Mouse (Mus musculus): Measurements from ENCODE around the gene Ndufa13.

The Ndufa13 gene

DNA sequence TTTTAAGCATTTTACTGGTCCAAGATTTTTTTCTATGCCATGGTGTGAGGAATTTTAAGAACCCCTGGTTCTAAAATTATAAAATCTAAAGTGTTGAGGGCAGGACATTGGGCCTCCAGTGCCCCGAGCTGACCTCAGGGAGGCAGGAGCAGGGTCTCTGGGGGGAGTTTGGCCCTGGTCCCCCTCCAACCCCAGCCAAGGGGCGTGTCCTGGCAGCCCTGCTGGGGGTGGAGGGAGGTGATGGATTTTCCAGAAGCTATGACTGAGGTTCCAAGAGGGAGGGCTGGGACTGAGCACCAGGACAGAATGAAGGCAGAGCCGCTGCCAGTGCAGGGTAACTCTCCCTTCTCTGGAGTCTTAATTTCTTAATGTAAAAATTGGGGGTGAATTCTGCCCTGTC lies 24.4 kb downstream of the Ndufa13 start:
- DNase-seq: no peak

- DNase-seq: no peak
Measured at GRCm38 (mm10) chr8:69877396-69877795, 25.0 kb downstream of the Ndufa13 start.

DNA sequence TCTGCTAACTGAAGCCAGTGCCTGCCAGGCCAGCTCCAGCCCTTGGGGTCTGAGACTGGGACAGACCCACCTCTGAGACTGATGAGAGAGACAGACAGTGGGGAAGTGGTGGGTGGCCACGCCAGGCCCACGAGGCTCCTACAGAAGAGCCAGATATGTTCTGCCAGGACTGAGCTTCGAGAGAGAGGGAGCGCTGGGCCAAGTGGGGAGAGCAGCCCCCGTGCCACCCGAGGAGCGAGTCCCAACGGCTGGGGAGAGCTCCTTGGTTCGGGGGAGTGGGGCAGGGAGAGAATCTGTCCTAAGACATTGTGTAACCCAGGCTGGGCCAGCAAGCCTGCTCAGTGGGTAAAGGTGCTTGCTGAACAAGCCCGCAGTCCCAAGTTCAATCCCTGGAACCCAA lies 25.4 kb downstream of the Ndufa13 start:
- DNase-seq: no peak

GRCm38 (mm10) chr8:69876097-69876496 lies 26.3 kb downstream of the Ndufa13 start:
- DNase-seq: no peak

- DNase-seq: no peak
Measured at GRCm38 (mm10) chr8:69874654-69875053, 27.7 kb downstream of the Ndufa13 start.

- peak; percentile 56 for DNase-seq
Measured at GRCm38 (mm10) chr8:69874155-69874554, 28.2 kb downstream of the Ndufa13 start.

DNA sequence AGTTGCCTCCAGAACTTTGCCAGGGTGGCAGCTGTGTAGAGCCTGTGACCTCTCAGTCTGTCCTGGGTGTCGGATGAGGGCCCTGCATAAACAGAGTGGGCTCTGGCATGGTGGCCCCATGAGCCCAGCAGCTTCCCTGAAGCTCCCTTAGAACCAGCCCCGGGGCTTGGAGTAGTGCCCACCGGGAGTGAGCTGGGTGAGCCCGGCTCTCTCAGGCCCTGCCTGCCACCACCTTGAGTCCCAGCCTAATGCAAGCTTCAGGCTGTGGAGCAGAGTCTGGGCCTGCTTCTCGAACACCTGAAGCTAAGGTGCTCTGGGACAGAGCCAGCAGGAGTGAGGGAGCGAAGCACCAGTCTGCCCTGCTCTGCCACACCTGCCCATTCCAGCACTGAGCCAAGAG lies 31.5 kb downstream of the Ndufa13 start:
- no peak for DNase-seq

DNA sequence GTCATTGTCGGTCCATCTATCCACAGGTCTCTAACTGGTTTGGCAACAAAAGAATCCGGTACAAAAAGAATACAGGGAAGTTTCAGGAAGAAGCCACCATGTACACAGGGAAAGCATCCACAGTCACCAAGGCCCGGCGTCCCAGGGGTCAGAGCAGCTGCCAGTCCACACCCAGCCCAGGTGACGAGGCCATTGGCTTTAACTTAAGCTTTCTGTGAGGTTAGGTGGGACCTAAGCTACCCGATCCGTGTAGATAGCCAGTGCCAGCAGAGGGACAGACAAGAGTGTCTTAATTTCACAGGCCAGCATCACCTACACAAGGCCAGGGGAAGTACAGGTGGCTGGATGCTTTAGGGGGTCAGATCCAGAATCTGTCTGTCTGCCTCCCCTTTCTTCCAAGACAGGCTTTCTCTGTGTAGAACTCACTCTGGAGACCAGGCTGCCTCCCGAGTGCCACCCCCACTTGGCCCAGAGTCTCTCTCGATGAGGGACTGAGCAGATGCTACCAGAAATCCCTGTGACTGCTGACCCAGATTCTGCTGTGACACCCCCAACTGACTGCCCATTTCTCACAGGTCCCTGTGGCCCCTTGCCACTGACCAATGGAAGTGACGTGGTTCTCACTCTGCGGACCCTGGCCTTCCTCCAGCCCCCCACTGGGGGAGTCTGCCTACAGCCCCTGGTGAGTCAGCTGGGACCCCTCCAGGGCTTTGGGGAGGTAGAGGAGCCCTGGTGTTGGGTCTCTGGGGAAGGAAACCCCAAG lies 32.2 kb downstream of the Ndufa13 start:
- peak; percentile 48 for DNase-seq

- DNase-seq: no peak
Measured at GRCm38 (mm10) chr8:69867696-69868326, 34.5 kb downstream of the Ndufa13 start.

DNA sequence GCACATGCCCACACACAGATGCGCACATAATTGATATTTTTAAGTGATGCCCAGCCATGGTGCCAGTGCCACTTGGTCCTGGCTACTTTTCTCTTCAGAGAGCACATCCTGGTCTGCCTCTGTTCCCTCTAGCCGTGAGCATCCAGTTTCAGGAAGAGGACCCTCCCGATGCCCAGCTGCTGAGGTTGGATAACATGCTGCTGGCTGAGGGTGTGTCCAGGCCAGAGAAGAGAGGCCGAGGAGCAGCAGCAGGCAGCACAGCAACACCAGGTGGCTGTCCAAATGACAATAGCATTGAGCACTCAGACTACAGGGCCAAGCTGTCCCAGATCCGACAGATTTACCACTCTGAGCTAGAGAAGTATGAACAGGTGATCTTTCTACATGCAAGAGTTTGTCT lies 38.2 kb downstream of the Ndufa13 start:
- DNase-seq: no peak

GRCm38 (mm10) chr8:69863387-69864020 lies 38.9 kb downstream of the Ndufa13 start:
- peak; percentile 43 for DNase-seq

DNA sequence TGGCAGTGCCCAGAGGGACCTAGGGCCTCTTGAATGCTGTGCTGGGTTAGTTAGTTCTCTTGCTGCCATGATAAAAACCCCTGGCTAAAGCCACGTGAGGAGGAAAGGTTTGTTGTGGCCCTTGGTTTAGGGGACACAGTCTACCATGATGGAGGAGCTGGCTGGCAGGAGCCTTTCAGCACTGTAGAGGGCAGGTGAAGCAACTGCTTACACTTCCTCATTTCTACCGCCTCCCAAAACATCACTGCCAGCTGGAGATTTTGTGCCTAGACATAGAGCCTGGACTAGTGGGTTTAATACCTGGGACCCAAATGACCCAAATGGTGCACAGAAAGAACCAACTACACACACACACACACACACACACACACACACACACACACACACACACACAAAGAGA lies 41.1 kb downstream of the Ndufa13 start:
- no peak for DNase-seq

GRCm38 (mm10) chr8:69860807-69861206 lies 41.6 kb downstream of the Ndufa13 start:
- DNase-seq: no peak

GRCm38 (mm10) chr8:69853869-69854268 lies 48.5 kb downstream of the Ndufa13 start:
- DNase-seq: no peak

- DNase-seq: no peak
Measured at GRCm38 (mm10) chr8:69850926-69851506, 51.3 kb downstream of the Ndufa13 start.

GRCm38 (mm10) chr8:69849899-69850298 lies 52.5 kb downstream of the Ndufa13 start:
- DNase-seq: no peak

DNA sequence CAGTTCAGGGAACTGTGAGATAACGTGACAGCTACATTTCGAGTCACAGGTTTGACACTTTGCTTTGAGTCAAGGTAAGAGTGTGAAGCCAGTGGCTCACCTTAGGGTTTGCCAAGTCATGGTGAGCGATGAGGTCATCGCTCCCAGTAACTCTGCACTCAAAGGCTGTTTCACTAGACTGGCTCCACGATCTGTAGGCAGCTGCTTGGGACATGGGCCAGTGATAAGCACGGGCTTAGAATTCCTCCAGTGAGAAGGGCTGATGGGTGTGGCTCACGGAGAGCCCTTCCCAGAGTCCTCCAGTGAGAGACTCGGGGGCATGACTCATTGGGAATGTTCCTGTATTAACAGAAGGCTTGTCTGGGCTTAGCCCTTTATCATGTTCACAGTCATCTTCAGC lies 53.4 kb downstream of the Ndufa13 start:
- no peak for DNase-seq

- no peak for DNase-seq
Measured at GRCm38 (mm10) chr8:69847167-69848065, 54.9 kb downstream of the Ndufa13 start.

Measured in right cerebral cortex, adult 18-20 months (tissue).